Mouse (Mus musculus): ENCODE results near the gene Fzd1. TPM values are rescaled to one million over a fixed set of nuclear protein-coding genes. Genes with fewer than 3 reads are reported as not detected.

Fzd1 gene
- 1 to 10 TPM in 17 of 26 experiments, under 1 TPM in 9; 0.17 to 7.0 (median 1.5) TPM for total RNA-seq (2018; cell fraction: chromatin; rRNA removed)
- total RNA-seq (2018; cell fraction: cytosol; rRNA removed), result 10 to 100 TPM in 1 of 26 experiments, 1 to 10 TPM in 16, under 1 TPM in 9; 0.22 to 10.9 (median 3.0) TPM
- total RNA-seq (2018; cell fraction: nucleus; rRNA removed), result 1 to 10 TPM in 23 of 26 experiments, under 1 TPM in 3; 0.46 to 9.4 (median 3.5) TPM
- 1.9 to 2.3 TPM (median 2.1 TPM) in 3 replicates for polyA plus RNA-seq (2018)

- no peaks in the 10 kb centered on the region for H3K79me2 ChIP-seq (ENCODE audit: inconsistent target)
- no peaks in the 10 kb centered on the region for H3K36me3 ChIP-seq (ENCODE audit: inconsistent target)
- WGBS (ENCODE audit: missing documents), result 1% methylated on average over 33 of the region's 33 CpGs
- H3K4me3 ChIP-seq (ENCODE audit: inconsistent target), result peak within 1 kb of the TSS; percentile 40
- H3K27ac ChIP-seq, result no peak within 1 kb of the TSS
Observed at GRCm38 (mm10) chr5:4757902-4758301, at the start of gene Fzd1. Gene Fzd1 (minus strand): TSS chr5:4758035.

- Histone ChIP-seq H3K27ac (no peak overlapping the region), H3K36me3 (ENCODE audit: inconsistent target) (no peaks in the 10 kb centered on the region), H3K79me2 (ENCODE audit: inconsistent target) (no peaks in the 10 kb centered on the region), H3K4me3 (ENCODE audit: inconsistent target) (no peak overlapping the region)
- 96% methylated on average over 4 of the region's 4 CpGs for WGBS (ENCODE audit: missing documents)
Observed at GRCm38 (mm10) chr5:4805228-4805627, 47.4 kb upstream of the Fzd1 start.

- H3K36me3 ChIP-seq (ENCODE audit: inconsistent target), result no peaks in the 10 kb centered on the region
- H3K4me3 ChIP-seq (ENCODE audit: inconsistent target), result no peak overlapping the region
- H3K79me2 ChIP-seq (ENCODE audit: inconsistent target), result no peaks in the 10 kb centered on the region
- H3K27ac ChIP-seq, result no peak overlapping the region
- WGBS (ENCODE audit: missing documents), result 32% methylated on average over 5 of the region's 5 CpGs
Observed at GRCm38 (mm10) chr5:4803708-4804107, 45.9 kb upstream of the Fzd1 start.

GRCm38 (mm10) chr5:4801971-4802370 is 44.1 kb upstream of the Fzd1 start:
- no peak overlapping the region for H3K27ac ChIP-seq
- no peak overlapping the region for H3K4me3 ChIP-seq (ENCODE audit: inconsistent target)
- H3K36me3 ChIP-seq (ENCODE audit: inconsistent target), result no peaks in the 10 kb centered on the region
- no peaks in the 10 kb centered on the region for H3K79me2 ChIP-seq (ENCODE audit: inconsistent target)

GRCm38 (mm10) chr5:4801096-4801850 is 43.4 kb upstream of the Fzd1 start:
- no peak overlapping the region for H3K27ac ChIP-seq
- WGBS (ENCODE audit: missing documents), result 96% methylated on average over 8 of the region's 8 CpGs
- no peaks in the 10 kb centered on the region for H3K79me2 ChIP-seq (ENCODE audit: inconsistent target)
- no peaks in the 10 kb centered on the region for H3K36me3 ChIP-seq (ENCODE audit: inconsistent target)
- no peak overlapping the region for H3K4me3 ChIP-seq (ENCODE audit: inconsistent target)

- Histone ChIP-seq H3K27ac (no peak overlapping the region), H3K79me2 (ENCODE audit: inconsistent target) (no peaks in the 10 kb centered on the region), H3K4me3 (ENCODE audit: inconsistent target) (no peak overlapping the region), H3K36me3 (ENCODE audit: inconsistent target) (no peaks in the 10 kb centered on the region)
- WGBS (ENCODE audit: missing documents), result 87% methylated on average over 3 of the region's 3 CpGs
Observed at GRCm38 (mm10) chr5:4791219-4791618, 33.4 kb upstream of the Fzd1 start.

- Histone ChIP-seq H3K79me2 (ENCODE audit: inconsistent target) (no peaks in the 10 kb centered on the region), H3K27ac (no peak overlapping the region), H3K36me3 (ENCODE audit: inconsistent target) (no peaks in the 10 kb centered on the region), H3K4me3 (ENCODE audit: inconsistent target) (no peak overlapping the region)
- 91% methylated on average over 4 of the region's 4 CpGs for WGBS (ENCODE audit: missing documents)
Observed at GRCm38 (mm10) chr5:4790265-4790664, 32.4 kb upstream of the Fzd1 start.

- Histone ChIP-seq H3K4me3 (ENCODE audit: inconsistent target) (no peak overlapping the region), H3K27ac (no peak overlapping the region), H3K79me2 (ENCODE audit: inconsistent target) (no peaks in the 10 kb centered on the region), H3K36me3 (ENCODE audit: inconsistent target) (no peaks in the 10 kb centered on the region)
- 93% methylated on average over 3 of the region's 3 CpGs for WGBS (ENCODE audit: missing documents)
Observed at GRCm38 (mm10) chr5:4788484-4788883, 30.6 kb upstream of the Fzd1 start.

GRCm38 (mm10) chr5:4786816-4787215 is 29.0 kb upstream of the Fzd1 start:
- Histone ChIP-seq H3K79me2 (ENCODE audit: inconsistent target) (no peaks in the 10 kb centered on the region), H3K36me3 (ENCODE audit: inconsistent target) (no peaks in the 10 kb centered on the region), H3K27ac (no peak overlapping the region), H3K4me3 (ENCODE audit: inconsistent target) (no peak overlapping the region)
- 75% methylated on average over 3 of the region's 3 CpGs for WGBS (ENCODE audit: missing documents)

- 95% methylated on average over 3 of the region's 3 CpGs for WGBS (ENCODE audit: missing documents)
- H3K4me3 ChIP-seq (ENCODE audit: inconsistent target), result no peak overlapping the region
- H3K27ac ChIP-seq, result no peak overlapping the region
- H3K36me3 ChIP-seq (ENCODE audit: inconsistent target), result no peaks in the 10 kb centered on the region
- H3K79me2 ChIP-seq (ENCODE audit: inconsistent target), result no peaks in the 10 kb centered on the region
Observed at GRCm38 (mm10) chr5:4778274-4778673, 20.4 kb upstream of the Fzd1 start.

- WGBS (ENCODE audit: missing documents), result 52% methylated on average over 2 of the region's 2 CpGs
- H3K36me3 ChIP-seq (ENCODE audit: inconsistent target), result no peaks in the 10 kb centered on the region
- no peak overlapping the region for H3K27ac ChIP-seq
- no peaks in the 10 kb centered on the region for H3K79me2 ChIP-seq (ENCODE audit: inconsistent target)
- H3K4me3 ChIP-seq (ENCODE audit: inconsistent target), result no peak overlapping the region
Observed at GRCm38 (mm10) chr5:4776495-4776894, 18.7 kb upstream of the Fzd1 start.

GRCm38 (mm10) chr5:4773090-4773772 is 15.4 kb upstream of the Fzd1 start:
- Histone ChIP-seq H3K27ac (no peak overlapping the region), H3K36me3 (ENCODE audit: inconsistent target) (no peaks in the 10 kb centered on the region), H3K79me2 (ENCODE audit: inconsistent target) (no peaks in the 10 kb centered on the region), H3K4me3 (ENCODE audit: inconsistent target) (no peak overlapping the region)
- 79% methylated on average over 9 of the region's 9 CpGs for WGBS (ENCODE audit: missing documents)

GRCm38 (mm10) chr5:4770609-4771008 is 12.8 kb upstream of the Fzd1 start:
- WGBS (ENCODE audit: missing documents), result 89% methylated on average over 1 of the region's 1 CpGs
- Histone ChIP-seq H3K27ac (no peak overlapping the region), H3K36me3 (ENCODE audit: inconsistent target) (no peaks in the 10 kb centered on the region)

GRCm38 (mm10) chr5:4767896-4768295 is 10.1 kb upstream of the Fzd1 start:
- no peaks in the 10 kb centered on the region for H3K79me2 ChIP-seq (ENCODE audit: inconsistent target)
- H3K4me3 ChIP-seq (ENCODE audit: inconsistent target), result no peak overlapping the region
- WGBS (ENCODE audit: missing documents), result 90% methylated on average over 2 of the region's 2 CpGs
- H3K27ac ChIP-seq, result no peak overlapping the region
- no peaks in the 10 kb centered on the region for H3K36me3 ChIP-seq (ENCODE audit: inconsistent target)

More at GRCm38 (mm10) chr5:4770609-4771008, 12.8 kb upstream of the Fzd1 start:
- Histone ChIP-seq H3K79me2 (ENCODE audit: inconsistent target) (no peaks in the 10 kb centered on the region), H3K4me3 (ENCODE audit: inconsistent target) (no peak overlapping the region)

GRCm38 (mm10) chr5:4766719-4767118 is 8.9 kb upstream of the Fzd1 start:
- no peaks in the 10 kb centered on the region for H3K36me3 ChIP-seq (ENCODE audit: inconsistent target)
- H3K4me3 ChIP-seq (ENCODE audit: inconsistent target), result no peak overlapping the region
- 94% methylated on average over 5 of the region's 5 CpGs for WGBS (ENCODE audit: missing documents)
- H3K27ac ChIP-seq, result no peak overlapping the region
- no peaks in the 10 kb centered on the region for H3K79me2 ChIP-seq (ENCODE audit: inconsistent target)

All from macrophage (primary cell).